Mouse (Mus musculus) layer of hippocampus, adult 9-11 months (tissue): ENCODE measurements at regions not wholly inside any gene's neighbourhood (a gene's known extent, or its start where the extent isn't known, plus 50 kb on each side); places are given as distances from the start of the nearest gene placed in this dataset.
"Not testable (repeated sequence)": the region's sequence is repeated elsewhere in the genome, so short reads cannot be mapped to it uniquely, and the experiment has no call there.

Experiments
- DNase-seq: peaks from one replicate; pipeline ENCODE4 v3.0.0; 2022

DNA sequence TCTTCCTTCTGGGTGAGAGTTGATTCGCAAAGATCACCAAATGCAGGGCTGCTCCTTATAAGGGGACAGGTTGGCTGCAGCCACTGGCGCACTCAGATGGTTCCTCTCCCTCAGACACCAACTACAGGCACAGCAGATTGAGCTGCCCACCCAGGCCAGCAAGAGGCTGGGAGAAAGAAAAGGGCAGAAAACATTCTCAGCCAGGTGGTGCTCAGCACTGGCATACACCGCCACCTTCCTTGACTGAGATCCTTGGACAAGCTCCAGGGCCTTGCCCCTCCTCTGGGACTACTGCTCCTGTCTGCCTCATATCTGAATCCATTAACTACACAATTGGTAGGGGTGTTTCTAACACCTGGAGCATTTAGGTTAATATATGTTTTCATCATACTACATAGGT, 110.4 kb upstream of the Pou3f3 start:
- DNase-seq, result no peak

DNA sequence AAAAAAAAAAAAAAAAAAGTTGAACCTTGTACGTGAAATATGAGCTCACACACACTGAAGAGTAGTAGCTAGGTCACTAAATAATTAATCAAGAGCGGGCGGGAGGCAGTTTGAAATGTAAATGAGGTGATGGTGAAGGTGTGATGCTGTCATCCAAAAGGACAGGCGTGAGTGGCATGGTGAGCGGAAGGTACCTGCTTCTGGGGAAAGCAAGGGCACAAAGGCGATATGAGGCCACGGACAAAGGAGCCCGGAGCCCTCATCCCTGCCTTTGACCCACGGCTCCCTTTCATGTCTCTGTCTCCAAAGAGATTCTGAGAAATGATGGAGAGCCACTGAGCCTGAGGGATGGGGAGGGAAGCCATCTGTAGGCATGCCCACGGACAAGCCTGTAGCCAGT, 107.1 kb upstream of the Pou3f3 start:
- DNase-seq, result no peak

GRCm38 (mm10) chr1:42589442-42589841, 106.1 kb upstream of the Pou3f3 start:
- DNase-seq, result no peak

DNA sequence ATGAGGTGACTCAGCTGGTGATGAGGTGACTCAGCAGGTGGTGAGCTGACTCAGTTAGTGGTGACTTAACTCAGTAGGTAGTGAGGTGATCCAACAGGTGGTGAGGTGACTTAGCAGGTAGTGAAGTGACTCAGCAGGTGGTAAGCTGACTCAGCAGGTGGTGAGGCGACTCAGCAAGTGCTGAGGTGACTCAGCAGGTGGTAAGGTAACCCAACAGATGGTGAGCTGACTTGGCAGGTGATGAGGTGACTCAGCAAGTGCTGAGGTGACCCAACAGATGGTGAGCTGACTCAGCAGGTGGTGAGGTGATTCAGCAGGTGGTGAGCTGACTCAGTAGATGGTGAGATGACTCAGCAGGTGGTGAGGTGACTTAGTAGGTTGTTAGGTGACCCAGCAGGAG, 103.7 kb upstream of the Pou3f3 start:
- DNase-seq, result no peak

DNA sequence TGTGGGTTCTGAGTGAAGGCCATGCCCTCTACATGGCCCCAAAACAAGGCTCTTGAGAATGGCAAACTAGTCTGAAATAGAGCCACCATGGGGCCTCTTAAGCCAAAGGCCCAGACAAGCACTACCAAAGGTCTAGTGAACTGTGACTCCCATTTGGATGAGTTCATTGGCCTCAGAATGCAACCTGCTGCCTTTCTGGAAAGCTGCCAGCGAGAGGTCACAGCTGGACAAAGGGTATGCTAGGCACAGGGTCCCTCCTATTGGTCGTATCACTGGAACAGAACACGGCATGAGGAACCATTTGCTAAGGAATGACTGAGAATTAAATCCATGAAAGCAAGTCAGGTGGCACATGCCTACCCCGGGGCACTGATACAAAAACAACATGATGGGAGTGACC, 98.5 kb upstream of the Pou3f3 start:
- DNase-seq, result no peak

- DNase-seq, result no peak
Measured at GRCm38 (mm10) chr1:42599238-42599637, 96.3 kb upstream of the Pou3f3 start.

DNA sequence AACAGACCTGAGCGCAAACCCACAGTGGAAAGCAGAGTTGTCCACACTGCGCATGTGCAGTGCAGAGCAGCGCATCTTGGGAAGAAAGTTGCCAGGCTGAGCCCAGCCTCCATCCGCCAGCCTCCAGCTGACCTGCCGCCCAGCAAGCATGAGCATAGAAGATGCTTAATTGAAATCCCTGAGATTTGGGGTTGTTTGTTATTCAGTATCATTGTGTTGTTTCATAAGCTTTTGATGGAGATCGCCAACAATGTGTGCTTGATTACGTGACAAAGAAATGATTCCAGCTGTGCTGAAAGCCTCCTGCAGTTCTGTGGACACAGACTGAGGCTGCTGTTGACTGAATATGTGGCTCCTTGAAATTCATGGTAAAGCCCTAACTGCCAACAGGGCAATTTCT, 89.3 kb upstream of the Pou3f3 start:
- DNase-seq, result no peak

DNA sequence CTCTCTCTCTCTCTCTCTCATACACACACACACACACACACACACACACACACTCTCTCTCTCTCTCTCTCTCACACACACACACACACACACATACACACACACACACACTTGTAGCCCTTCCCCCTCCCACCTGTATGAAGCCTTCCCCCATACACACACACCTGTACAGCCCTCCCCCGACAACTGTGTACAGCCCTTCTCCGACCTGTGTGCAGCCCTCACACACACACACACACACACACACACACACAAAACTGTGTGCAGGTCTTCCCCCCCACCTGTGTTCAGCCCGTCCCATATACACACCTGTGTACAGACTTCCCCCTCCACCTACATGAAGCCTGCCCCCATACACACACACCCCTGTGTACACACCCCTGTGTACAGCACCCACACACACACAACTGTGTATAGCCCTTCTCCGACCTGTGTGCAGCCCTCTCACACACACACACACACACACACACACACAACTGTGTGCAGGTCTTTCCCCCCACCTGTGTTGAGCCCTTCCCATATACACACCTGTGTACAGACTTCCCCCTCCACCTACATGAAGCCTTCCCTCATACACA, 88.0 kb upstream of the Pou3f3 start:
- DNase-seq, result not testable (repeated sequence)

GRCm38 (mm10) chr1:42623766-42624165, 71.8 kb upstream of the Pou3f3 start:
- DNase-seq, result no peak

DNA sequence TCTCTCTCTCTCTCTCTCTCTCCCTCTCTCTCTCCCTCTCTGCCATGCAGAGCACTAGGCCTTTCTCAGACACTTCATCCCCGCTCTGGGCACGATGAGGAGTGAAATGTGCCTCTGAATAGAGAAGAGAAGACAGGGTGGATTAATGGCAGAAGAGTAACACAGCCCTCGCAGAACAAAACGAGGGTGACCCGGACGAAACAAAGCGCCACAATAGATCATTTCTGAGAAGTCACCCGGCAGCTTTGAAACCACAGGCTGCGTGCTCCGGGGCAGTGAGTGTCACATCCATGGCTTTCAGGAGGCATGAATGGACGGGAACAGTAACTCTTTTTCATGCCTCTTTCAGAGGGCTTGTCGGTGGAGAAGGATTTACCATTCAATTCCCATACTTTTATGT, 66.8 kb upstream of the Pou3f3 start:
- no peak for DNase-seq

GRCm38 (mm10) chr1:42629465-42630261, 65.9 kb upstream of the Pou3f3 start:
- DNase-seq, result no peak

DNA sequence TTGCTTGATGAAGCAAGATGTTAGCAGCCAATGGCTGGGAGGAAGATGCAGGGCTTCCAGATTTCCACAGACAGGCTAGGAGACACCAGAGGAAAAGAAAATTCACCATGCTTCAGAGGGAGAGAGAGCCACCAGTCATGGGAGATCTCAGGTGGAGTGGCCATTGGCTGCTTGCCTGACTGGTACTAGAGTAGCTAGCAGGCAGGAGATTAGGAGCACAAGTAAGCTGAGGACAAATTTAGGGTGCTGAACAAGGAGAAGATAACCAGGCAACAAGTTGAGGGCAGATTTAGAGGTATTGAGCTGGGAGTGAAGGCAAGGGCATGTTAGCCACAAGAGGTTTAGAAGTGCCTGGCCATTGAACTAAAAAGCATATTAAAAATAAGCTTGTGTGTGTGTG, 63.3 kb upstream of the Pou3f3 start:
- DNase-seq, result no peak

GRCm38 (mm10) chr1:42636558-42636957, 59.0 kb upstream of the Pou3f3 start:
- no peak for DNase-seq
